Mouse (Mus musculus): ENCODE results near the gene Tasp1. TPM values are rescaled to one million over a fixed set of nuclear protein-coding genes. Genes with fewer than 3 reads are reported as not detected.
"Not testable (repeated sequence)": the region's sequence is repeated elsewhere in the genome, so short reads cannot be mapped to it uniquely, and the experiment has no call there.

The Tasp1 gene
- polyA plus RNA-seq, 1 experiment from 2014 or later, result 21.1 TPM

DNA sequence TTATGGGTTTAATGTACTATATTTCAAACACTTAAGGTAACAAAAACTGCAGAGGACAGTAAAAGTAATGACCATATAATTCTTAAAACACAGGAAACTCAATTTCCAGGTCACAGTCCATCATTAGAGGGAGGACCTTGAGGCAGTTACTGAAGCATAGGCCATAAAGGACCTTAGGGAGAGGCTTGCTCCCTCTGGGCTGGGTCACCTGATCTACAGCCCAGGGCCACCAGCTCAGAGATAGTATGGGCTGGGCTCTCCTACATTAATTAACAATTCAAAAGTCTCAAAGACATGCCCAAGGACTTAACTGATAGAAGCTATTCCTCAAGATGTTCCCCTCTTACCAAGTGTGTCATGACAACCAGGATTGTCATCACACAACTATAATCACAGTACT lies 29.8 kb downstream of the Tasp1 start:
- DNase-seq (ENCODE audit: low spot score) (no peak), ATAC-seq (replicated peaks; ENCODE audit: low FRiP score) (no peak)
- Histone ChIP-seq H3K9me3 (ENCODE audit: control insufficient read depth, low read length) (no peaks in the 10 kb centered on the region), H3K4me1 (replicated peaks; ENCODE audit: control insufficient read depth, insufficient read depth, low read length) (no peaks in the 10 kb centered on the region), H3K4me2 (ENCODE audit: low read depth, low read length, severe bottlenecking) (no peak overlapping the region), H3K36me3 (ENCODE audit: control insufficient read depth, insufficient read depth, low read length) (no peaks in the 10 kb centered on the region), H3K4me3 (ENCODE audit: low read depth, low read length) (no peak overlapping the region), H3K9ac (ENCODE audit: low read length) (no peak overlapping the region), H3K27ac (ENCODE audit: low read depth, low read length) (no peak overlapping the region), H3K27me3 (ENCODE audit: control insufficient read depth, insufficient read depth, low read length) (no peaks in the 10 kb centered on the region)

GRCm38 (mm10) chr2:140024937-140025336 lies 41.7 kb downstream of the Tasp1 start:
- no peak overlapping the region for H3K4me2 ChIP-seq (ENCODE audit: low read depth, low read length, severe bottlenecking)
- DNase-seq (ENCODE audit: low spot score), result no peak
- H3K36me3 ChIP-seq (ENCODE audit: control insufficient read depth, insufficient read depth, low read length), result no peaks in the 10 kb centered on the region
- no peak for ATAC-seq (replicated peaks; ENCODE audit: low FRiP score)
- H3K4me1 ChIP-seq (replicated peaks; ENCODE audit: control insufficient read depth, insufficient read depth, low read length), result no peaks in the 10 kb centered on the region
- H3K27ac ChIP-seq (ENCODE audit: low read depth, low read length), result no peak overlapping the region
- H3K4me3 ChIP-seq (ENCODE audit: low read depth, low read length), result no peak overlapping the region
- no peak overlapping the region for H3K9ac ChIP-seq (ENCODE audit: low read length)
- WGBS, result 82% methylated on average over 4 of the region's 4 CpGs
- no peaks in the 10 kb centered on the region for H3K27me3 ChIP-seq (ENCODE audit: control insufficient read depth, insufficient read depth, low read length)
- H3K9me3 ChIP-seq (ENCODE audit: control insufficient read depth, low read length), result no peaks in the 10 kb centered on the region

DNA sequence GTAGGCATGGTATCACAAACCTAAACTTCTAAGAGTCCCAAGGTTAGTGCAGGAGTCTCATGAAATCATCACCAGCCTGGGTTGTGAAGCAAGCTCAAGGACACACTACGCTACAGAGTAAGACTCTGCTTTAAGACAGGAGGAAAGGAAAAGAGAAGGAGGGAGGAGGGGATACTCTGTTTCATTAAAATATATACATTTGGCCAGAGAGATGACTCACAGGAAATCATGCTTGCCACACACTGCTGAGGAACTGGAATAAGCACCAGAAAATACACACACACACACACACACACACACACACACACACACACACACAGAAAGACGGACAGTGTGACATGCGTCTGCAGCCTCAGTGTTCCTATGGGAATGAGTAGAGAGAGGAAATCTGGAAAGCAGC lies 59.2 kb downstream of the Tasp1 start:
- 92% methylated on average over 3 of the region's 3 CpGs for WGBS
- Histone ChIP-seq H3K27ac (ENCODE audit: low read depth, low read length) (no peak overlapping the region), H3K4me3 (ENCODE audit: low read depth, low read length) (no peak overlapping the region), H3K27me3 (ENCODE audit: control insufficient read depth, insufficient read depth, low read length) (no peaks in the 10 kb centered on the region), H3K4me2 (ENCODE audit: low read depth, low read length, severe bottlenecking) (no peak overlapping the region), H3K9me3 (ENCODE audit: control insufficient read depth, low read length) (no peaks in the 10 kb centered on the region), H3K9ac (ENCODE audit: low read length) (no peak overlapping the region), H3K36me3 (ENCODE audit: control insufficient read depth, insufficient read depth, low read length) (no peaks in the 10 kb centered on the region), H3K4me1 (replicated peaks; ENCODE audit: control insufficient read depth, insufficient read depth, low read length) (no peaks in the 10 kb centered on the region)
- ATAC-seq (replicated peaks; ENCODE audit: low FRiP score) (no peak), DNase-seq (ENCODE audit: low spot score) (no peak)

- Histone ChIP-seq H3K27ac (ENCODE audit: low read depth, low read length) (no peak overlapping the region), H3K9ac (ENCODE audit: low read length) (no peak overlapping the region), H3K4me3 (ENCODE audit: low read depth, low read length) (no peak overlapping the region), H3K4me1 (replicated peaks; ENCODE audit: control insufficient read depth, insufficient read depth, low read length) (no peaks in the 10 kb centered on the region), H3K36me3 (ENCODE audit: control insufficient read depth, insufficient read depth, low read length) (no peaks in the 10 kb centered on the region), H3K4me2 (ENCODE audit: low read depth, low read length, severe bottlenecking) (no peak overlapping the region), H3K9me3 (ENCODE audit: control insufficient read depth, low read length) (no peaks in the 10 kb centered on the region), H3K27me3 (ENCODE audit: control insufficient read depth, insufficient read depth, low read length) (no peaks in the 10 kb centered on the region)
- ATAC-seq (replicated peaks; ENCODE audit: low FRiP score) (no peak), DNase-seq (ENCODE audit: low spot score) (no peak)
- 89% methylated on average over 2 of the region's 2 CpGs for WGBS
Observed at GRCm38 (mm10) chr2:139998170-139998569, 68.4 kb downstream of the Tasp1 start.

DNA sequence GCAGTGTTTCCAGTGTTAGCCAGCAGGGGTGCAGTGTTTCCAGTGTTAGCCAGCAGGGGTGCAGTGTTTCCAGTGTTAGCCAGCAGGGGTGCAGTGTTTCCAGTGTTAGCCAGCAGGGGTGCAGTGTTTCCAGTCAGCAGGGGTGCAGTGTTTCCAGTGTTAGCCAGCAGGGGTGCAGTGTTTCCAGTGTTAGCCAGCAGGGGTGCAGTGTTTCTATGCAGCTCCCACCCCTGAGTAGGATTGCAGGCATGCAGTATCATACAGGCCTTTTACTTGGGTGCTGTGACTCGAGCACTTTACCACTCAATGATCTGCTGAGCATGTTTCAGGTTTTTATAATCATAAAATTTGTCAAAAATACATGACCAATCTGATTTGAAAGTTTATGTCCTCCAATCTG lies 76.7 kb downstream of the Tasp1 start:
- not testable (repeated sequence) for DNase-seq (ENCODE audit: low spot score); H3K36me3 ChIP-seq (ENCODE audit: control insufficient read depth, insufficient read depth, low read length); H3K9ac ChIP-seq (ENCODE audit: low read length); H3K4me2 ChIP-seq (ENCODE audit: low read depth, low read length, severe bottlenecking); H3K27ac ChIP-seq (ENCODE audit: low read depth, low read length); ATAC-seq (replicated peaks; ENCODE audit: low FRiP score); H3K4me3 ChIP-seq (ENCODE audit: low read depth, low read length); H3K4me1 ChIP-seq (replicated peaks; ENCODE audit: control insufficient read depth, insufficient read depth, low read length); H3K9me3 ChIP-seq (ENCODE audit: control insufficient read depth, low read length); H3K27me3 ChIP-seq (ENCODE audit: control insufficient read depth, insufficient read depth, low read length)
- WGBS, result 97% methylated on average over 1 of the region's 1 CpGs

- ATAC-seq (replicated peaks; ENCODE audit: low FRiP score) (no peak), DNase-seq (ENCODE audit: low spot score) (no peak)
- 81% methylated on average over 2 of the region's 2 CpGs for WGBS
- Histone ChIP-seq H3K4me3 (ENCODE audit: low read depth, low read length) (no peak overlapping the region), H3K27ac (ENCODE audit: low read depth, low read length) (no peak overlapping the region), H3K9ac (ENCODE audit: low read length) (no peak overlapping the region), H3K4me2 (ENCODE audit: low read depth, low read length, severe bottlenecking) (no peak overlapping the region), H3K27me3 (ENCODE audit: control insufficient read depth, insufficient read depth, low read length) (no peaks in the 10 kb centered on the region), H3K9me3 (ENCODE audit: control insufficient read depth, low read length) (no peaks in the 10 kb centered on the region), H3K4me1 (replicated peaks; ENCODE audit: control insufficient read depth, insufficient read depth, low read length) (no peaks in the 10 kb centered on the region), H3K36me3 (ENCODE audit: control insufficient read depth, insufficient read depth, low read length) (no peaks in the 10 kb centered on the region)
Observed at GRCm38 (mm10) chr2:139967451-139967850, 99.2 kb downstream of the Tasp1 start.

DNA sequence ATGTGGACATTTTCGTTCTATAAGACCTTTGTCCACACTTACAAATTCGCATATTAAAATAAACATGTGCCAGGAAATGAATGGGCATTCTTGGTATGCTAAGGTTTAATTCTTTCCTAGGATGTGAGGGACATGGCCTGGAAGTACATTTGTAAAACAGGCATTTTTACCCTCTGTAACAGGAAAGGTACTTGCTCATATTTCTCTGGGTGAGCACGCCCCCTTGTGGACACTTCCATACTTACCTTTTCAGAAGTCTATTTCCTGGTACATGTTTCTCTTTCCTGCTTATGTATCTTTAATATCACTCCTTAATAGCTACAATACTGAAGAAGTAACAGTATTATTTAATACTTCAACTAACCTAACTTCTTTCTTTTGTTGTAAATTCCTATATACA lies 100.3 kb downstream of the Tasp1 start:
- Histone ChIP-seq H3K4me3 (ENCODE audit: low read depth, low read length) (no peak overlapping the region), H3K4me2 (ENCODE audit: low read depth, low read length, severe bottlenecking) (no peak overlapping the region), H3K27ac (ENCODE audit: low read depth, low read length) (no peak overlapping the region), H3K9me3 (ENCODE audit: control insufficient read depth, low read length) (no peaks in the 10 kb centered on the region), H3K27me3 (ENCODE audit: control insufficient read depth, insufficient read depth, low read length) (no peaks in the 10 kb centered on the region), H3K36me3 (ENCODE audit: control insufficient read depth, insufficient read depth, low read length) (no peaks in the 10 kb centered on the region), H3K4me1 (replicated peaks; ENCODE audit: control insufficient read depth, insufficient read depth, low read length) (no peaks in the 10 kb centered on the region), H3K9ac (ENCODE audit: low read length) (no peak overlapping the region)
- ATAC-seq (replicated peaks; ENCODE audit: low FRiP score) (no peak), DNase-seq (ENCODE audit: low spot score) (peak; percentile 65)
- 58% methylated on average over 3 of the region's 3 CpGs for WGBS

DNA sequence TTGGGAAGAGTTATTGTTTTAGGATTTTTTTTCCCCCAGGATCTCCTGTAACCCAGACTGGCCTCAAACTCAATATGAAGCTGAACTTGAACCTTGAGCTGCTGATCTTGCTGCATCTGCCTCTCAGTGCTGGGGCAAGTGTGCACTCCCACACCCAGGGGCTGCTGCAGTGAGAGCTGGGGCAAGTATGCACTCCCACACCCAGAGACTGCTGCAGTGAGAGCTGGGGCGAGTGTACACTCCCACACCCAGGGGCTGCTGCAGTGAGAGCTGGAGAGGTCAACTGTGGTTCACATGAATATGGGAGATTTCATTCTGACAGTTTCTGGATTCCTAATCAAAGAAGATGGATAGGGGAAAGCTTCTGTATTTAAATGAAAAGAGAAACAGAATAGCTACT lies 117.8 kb downstream of the Tasp1 start:
- Histone ChIP-seq H3K36me3 (ENCODE audit: control insufficient read depth, insufficient read depth, low read length) (no peaks in the 10 kb centered on the region), H3K9me3 (ENCODE audit: control insufficient read depth, low read length) (no peaks in the 10 kb centered on the region), H3K27me3 (ENCODE audit: control insufficient read depth, insufficient read depth, low read length) (no peaks in the 10 kb centered on the region), H3K4me2 (ENCODE audit: low read depth, low read length, severe bottlenecking) (no peak overlapping the region), H3K4me3 (ENCODE audit: low read depth, low read length) (no peak overlapping the region), H3K9ac (ENCODE audit: low read length) (no peak overlapping the region), H3K4me1 (replicated peaks; ENCODE audit: control insufficient read depth, insufficient read depth, low read length) (no peaks in the 10 kb centered on the region), H3K27ac (ENCODE audit: low read depth, low read length) (no peak overlapping the region)
- no peak for DNase-seq (ENCODE audit: low spot score)
- no peak for ATAC-seq (replicated peaks; ENCODE audit: low FRiP score)
- 63% methylated on average over 1 of the region's 1 CpGs for WGBS

DNA sequence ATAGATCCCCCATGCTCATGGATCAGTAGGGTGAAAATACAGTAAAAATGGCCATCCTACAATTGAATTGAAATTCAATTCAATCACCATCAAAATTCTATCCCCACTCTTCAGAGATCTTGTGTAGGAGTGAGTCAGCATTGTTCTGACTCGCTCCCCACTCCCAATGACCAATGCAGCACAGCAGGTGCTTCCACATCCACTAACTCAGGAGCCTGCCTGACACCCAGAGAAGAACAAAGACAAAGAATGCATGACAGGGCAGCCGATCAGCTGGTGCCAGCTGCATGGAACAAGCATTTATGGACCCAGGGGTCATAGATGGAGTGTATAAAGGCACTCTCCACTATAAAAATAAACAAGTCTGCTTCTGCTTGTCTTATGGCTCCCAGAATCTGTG lies 129.0 kb downstream of the Tasp1 start:
- H3K9me3 ChIP-seq (ENCODE audit: control insufficient read depth, low read length), result no peaks in the 10 kb centered on the region
- no peaks in the 10 kb centered on the region for H3K36me3 ChIP-seq (ENCODE audit: control insufficient read depth, insufficient read depth, low read length)
- 59% methylated on average over 2 of the region's 2 CpGs for WGBS
- no peak overlapping the region for H3K9ac ChIP-seq (ENCODE audit: low read length)
- no peak overlapping the region for H3K4me3 ChIP-seq (ENCODE audit: low read depth, low read length)
- H3K27ac ChIP-seq (ENCODE audit: low read depth, low read length), result no peak overlapping the region
- H3K4me1 ChIP-seq (replicated peaks; ENCODE audit: control insufficient read depth, insufficient read depth, low read length), result no peaks in the 10 kb centered on the region
- no peak overlapping the region for H3K4me2 ChIP-seq (ENCODE audit: low read depth, low read length, severe bottlenecking)
- no peaks in the 10 kb centered on the region for H3K27me3 ChIP-seq (ENCODE audit: control insufficient read depth, insufficient read depth, low read length)
- DNase-seq (ENCODE audit: low spot score) (no peak), ATAC-seq (replicated peaks; ENCODE audit: low FRiP score) (no peak)

Measured in forebrain, embryonic 11.5 days (tissue).